Mouse (Mus musculus) heart, embryonic 10.5 days (tissue): ENCODE data around the gene Gm20388. TPM values are rescaled to one million over a fixed set of nuclear protein-coding genes. Genes with fewer than 3 reads are reported as not detected.
"Not testable (repeated sequence)": the region's sequence is repeated elsewhere in the genome, so short reads cannot be mapped to it uniquely, and the experiment has no call there.

Experiments
- DNase-seq: peaks from one replicate; pipeline ENCODE4 v3.0.0-alpha.2; 2017; ENCODE audit warnings: low spot score
- H3K27ac ChIP-seq: fragments of 300-500 bp; sonication (generic); 2 replicates; pipeline ENCODE4 v1.5.1; 2016; ENCODE audit warnings: mild to moderate bottlenecking
- H3K27me3 ChIP-seq: fragments of 300-500 bp; sonication (generic); 2 replicates; pipeline ENCODE4 v1.6.1; 2016; ENCODE audit warnings: mild to moderate bottlenecking; ENCODE audit not compliant: poor library complexity, insufficient read depth, severe bottlenecking
- H3K36me3 ChIP-seq: fragments of 300-500 bp; sonication (generic); 2 replicates; pipeline ENCODE4 v1.6.1; 2016; ENCODE audit warnings: mild to moderate bottlenecking, moderate library complexity
- H3K4me1 ChIP-seq: fragments of 300-500 bp; sonication (generic); 2 replicates; pipeline ENCODE4 v1.6.1; 2016; ENCODE audit warnings: mild to moderate bottlenecking
- H3K4me3 ChIP-seq: fragments of 300-500 bp; sonication (generic); 2 replicates; pipeline ENCODE4 v1.5.1; 2016; ENCODE audit warnings: mild to moderate bottlenecking, moderate library complexity
- H3K9me3 ChIP-seq: fragments of 300-500 bp; sonication (generic); 2 replicates; pipeline ENCODE4 v1.6.1; 2016; ENCODE audit warnings: mild to moderate bottlenecking, moderate library complexity
- WGBS: fragments of 180-500 bp; shearing (Covaris S2); methylation state at CpG from one replicate; pipeline ENCODE4 v1.1.7; 2016; 5-methylcytosine and 5-hydroxymethylcytosine counted together
- polyA plus RNA-seq: library from polyadenylated mRNA; unstranded; fragments of >200 nt; fragmentation: Nextera tagmentation; extraction: Ambion mirVana; gene quantifications from 2 replicates; pipeline ENCODE4 v1.2.1, GENCODE M21; 2016

Gm20388 gene
- polyA plus RNA-seq, 1 experiment from 2014 or later: 4.5 TPM

DNA sequence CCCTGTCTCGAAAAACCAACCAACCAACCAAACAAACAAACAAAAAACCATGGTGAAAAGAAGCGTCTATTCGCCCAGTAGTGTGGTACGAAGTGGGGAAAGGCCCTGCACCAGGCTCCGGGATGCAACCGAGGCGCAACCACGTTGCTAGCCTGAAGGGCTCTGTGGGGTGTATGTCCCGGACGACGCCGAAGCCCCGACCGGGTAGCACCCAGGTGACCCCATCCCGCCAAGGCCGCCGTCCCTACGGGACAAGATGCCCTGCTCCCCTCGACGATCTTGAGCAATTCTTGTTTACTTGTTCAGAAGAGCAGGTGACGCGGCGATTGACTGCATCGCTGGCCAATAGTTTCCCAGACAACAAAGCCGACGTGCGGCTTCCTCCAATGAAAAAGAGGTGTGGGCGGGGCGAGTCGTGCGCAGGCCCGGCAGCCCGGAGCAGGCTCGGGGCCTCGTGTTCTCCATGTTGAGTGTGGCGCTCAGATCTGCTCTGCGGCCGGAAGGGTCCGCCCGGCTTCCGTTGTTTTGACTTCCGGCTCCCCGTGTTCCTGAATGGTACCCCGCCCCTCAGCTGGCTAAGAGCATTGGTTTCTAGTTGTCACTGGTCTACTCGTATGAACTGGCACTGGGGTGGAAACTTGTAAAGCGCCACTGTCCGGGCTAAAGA lies 1674.7 kb downstream of the Gm20388 start:
- no peaks in the 10 kb centered on the region for H3K9me3 ChIP-seq
- H3K27me3 ChIP-seq: no peaks in the 10 kb centered on the region
- peak; percentile 99 for DNase-seq
- H3K27ac ChIP-seq: peak overlapping the region; percentile 89
- peak overlapping the region; percentile 74 for H3K4me3 ChIP-seq
- WGBS: 1% methylated on average over 47 of the region's 47 CpGs
- peaks cover 18% of the 10 kb centered on the region for H3K4me1 ChIP-seq
- no peaks in the 10 kb centered on the region for H3K36me3 ChIP-seq

DNA sequence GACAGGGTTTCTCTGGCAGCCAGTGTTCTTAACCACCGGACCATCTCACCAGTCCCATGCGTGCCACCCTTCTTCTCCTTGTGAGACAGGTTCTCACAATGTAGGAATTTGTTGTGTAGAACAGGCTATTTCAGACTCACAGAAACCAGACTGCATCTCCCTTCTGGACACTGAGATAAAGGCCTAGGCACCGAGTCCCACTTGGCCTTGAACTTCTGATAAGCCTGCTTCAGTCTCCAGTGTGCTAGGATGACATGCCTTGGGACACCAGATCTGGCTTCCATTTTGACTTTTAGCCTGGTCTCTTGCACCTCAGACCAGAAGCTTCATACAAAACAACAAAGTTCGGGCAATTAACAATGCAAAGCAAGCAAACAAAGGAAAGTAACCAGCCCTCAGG lies 1678.1 kb downstream of the Gm20388 start:
- peak overlapping the region; percentile 92; the same call in 1 of the 2 replicates for H3K27ac ChIP-seq
- peaks cover 5% of the 10 kb centered on the region for H3K36me3 ChIP-seq
- 74% methylated on average over 4 of the region's 4 CpGs for WGBS
- no peaks in the 10 kb centered on the region for H3K27me3 ChIP-seq
- H3K9me3 ChIP-seq: no peaks in the 10 kb centered on the region
- DNase-seq: peak; percentile 90
- H3K4me1 ChIP-seq: peaks cover 30% of the 10 kb centered on the region
- no peak overlapping the region for H3K4me3 ChIP-seq

DNA sequence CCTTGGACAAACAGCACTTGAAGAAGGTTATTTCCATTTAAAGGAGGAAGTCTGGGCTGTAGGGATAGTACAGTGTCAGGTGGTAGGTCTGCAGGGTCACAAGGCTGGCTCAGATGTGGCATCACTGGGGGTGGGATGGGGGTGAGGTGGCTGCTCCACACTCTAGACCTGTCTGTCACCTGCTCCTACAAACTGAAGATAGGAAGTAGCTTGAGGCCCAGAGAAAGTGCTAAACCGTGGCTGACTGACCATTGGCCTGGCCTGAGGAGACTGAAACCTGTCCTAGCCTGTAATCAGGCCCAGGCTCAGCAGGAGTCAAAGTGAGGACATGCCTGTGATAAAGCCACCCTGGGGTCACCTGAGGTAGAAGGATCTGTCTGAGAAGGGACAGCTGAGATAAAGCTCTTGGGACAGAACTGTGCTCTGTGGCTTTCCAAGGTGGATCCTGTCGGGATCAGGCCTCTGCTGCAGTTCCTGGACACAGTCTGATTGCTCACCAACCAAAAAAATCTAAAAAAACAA lies 1678.6 kb downstream of the Gm20388 start:
- Histone ChIP-seq H3K36me3 (peaks cover 10% of the 10 kb centered on the region), H3K4me3 (peak overlapping the region; percentile 99; the same call in 1 of the 2 replicates), H3K4me1 (peaks cover 30% of the 10 kb centered on the region), H3K9me3 (no peaks in the 10 kb centered on the region), H3K27ac (peak overlapping the region; percentile 92), H3K27me3 (no peaks in the 10 kb centered on the region)
- 28% methylated on average over 2 of the region's 2 CpGs for WGBS
- peak; percentile 89 for DNase-seq

DNA sequence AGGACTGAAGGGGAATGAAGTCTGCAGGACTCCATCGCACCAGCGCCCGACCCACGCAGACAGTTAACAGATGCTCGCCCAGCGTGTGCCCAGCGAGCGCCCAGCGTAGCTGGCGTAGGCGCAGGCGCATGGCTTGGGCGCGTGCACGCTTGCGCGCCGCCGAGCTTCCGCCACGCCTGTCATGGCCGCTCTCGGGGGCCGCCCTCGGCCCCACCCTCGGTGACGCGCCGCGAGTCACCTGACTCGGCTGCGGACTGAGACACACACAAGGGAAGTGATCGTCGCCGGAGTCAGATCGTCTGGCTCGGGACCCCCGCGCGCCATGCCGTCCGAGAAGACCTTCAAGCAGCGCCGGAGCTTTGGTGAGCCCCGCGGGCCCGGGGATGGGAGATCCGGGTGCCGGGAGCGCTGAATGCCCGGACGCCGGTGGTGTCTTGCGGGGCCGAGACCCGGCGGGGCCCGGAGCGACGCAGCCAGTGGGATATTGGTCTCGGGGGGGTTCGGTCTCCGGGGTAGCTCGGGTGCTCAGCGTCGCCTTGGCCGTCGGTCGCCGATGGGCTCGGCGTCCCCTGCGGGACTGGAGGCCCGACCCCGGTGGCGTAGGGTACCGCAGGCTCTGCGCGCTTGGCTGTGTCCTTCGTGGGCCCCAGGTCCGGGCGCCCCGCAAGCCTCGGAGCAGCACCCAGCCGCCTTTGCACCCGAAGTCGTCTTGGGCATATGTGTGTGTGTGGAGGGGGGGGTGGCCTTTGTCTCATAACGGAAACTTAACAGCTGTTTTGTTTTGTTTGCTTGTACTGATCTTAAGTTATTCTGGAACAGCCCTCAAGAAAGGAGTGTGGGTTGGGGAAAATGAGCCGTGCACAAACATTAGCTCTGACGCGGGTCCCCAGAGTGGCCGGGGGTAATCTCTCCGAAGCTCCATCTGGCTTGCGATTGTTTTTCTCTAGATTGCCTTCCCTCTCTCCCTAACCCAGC lies 1679.8 kb downstream of the Gm20388 start, which contains the start of gene Map1lc3b:
Gene Map1lc3b (plus strand): TSS at position 159 of the 975 bp plus-strand sequence.
- Histone ChIP-seq H3K36me3 (peaks cover 21% of the 10 kb centered on the region), H3K27me3 (no peaks in the 10 kb centered on the region), H3K4me3 (peak within 1 kb of the TSS; percentile 99), H3K4me1 (peaks cover 26% of the 10 kb centered on the region), H3K9me3 (no peaks in the 10 kb centered on the region), H3K27ac (peak within 1 kb of the TSS; percentile 92)
- DNase-seq: peak; percentile 95
- under 1% methylated on average over 94 of the region's 94 CpGs for WGBS

DNA sequence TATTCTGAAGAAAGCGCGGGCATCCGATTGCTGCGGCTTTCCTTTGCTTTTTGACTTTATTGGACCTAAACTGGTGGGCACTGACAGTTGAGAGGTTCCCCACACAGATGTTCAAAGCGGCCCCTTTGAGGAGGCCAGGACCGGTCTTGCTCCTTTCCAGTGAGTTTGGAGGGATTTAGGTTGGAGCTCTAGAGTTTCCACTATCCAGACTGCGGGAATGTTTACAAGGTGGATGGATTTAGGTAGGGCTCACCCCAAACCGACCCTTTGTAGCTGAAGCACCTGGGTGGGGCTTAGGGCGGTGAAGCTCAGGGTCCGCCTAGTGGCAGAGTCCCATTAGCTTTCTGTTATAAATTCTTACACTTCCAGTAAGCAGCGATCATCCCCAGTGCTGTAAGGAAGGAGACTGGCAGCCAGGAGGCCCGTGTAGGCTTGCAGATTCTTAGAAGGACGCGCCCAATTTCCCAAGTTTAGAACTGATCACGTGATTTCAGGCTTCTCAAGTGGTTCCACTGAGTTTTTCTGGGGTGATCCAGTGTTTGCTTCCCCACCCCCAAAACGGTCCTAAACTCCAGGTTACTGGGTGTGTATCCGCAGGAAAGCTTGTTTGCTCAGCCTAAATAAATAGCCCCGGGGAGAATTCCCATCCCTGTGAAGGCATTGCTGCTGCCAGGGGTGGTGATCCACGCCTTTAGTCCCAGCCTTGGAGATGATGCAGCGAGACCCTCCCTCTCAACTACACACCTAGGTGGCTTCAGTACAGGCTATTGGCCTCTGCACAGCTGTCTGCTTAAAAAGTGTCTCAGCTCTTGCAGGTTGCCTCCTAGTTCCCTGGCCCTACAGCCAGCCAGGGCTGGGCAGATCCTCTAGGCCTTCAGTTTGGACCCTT lies 1680.8 kb downstream of the Gm20388 start:
- no peaks in the 10 kb centered on the region for H3K9me3 ChIP-seq
- H3K27me3 ChIP-seq: no peaks in the 10 kb centered on the region
- peak overlapping the region; percentile 99 for H3K4me3 ChIP-seq
- 14% methylated on average over 20 of the region's 20 CpGs for WGBS
- peak overlapping the region; percentile 92; the same call in 1 of the 2 replicates for H3K27ac ChIP-seq
- no peak for DNase-seq
- H3K4me1 ChIP-seq: peaks cover 23% of the 10 kb centered on the region
- H3K36me3 ChIP-seq: peaks cover 30% of the 10 kb centered on the region

DNA sequence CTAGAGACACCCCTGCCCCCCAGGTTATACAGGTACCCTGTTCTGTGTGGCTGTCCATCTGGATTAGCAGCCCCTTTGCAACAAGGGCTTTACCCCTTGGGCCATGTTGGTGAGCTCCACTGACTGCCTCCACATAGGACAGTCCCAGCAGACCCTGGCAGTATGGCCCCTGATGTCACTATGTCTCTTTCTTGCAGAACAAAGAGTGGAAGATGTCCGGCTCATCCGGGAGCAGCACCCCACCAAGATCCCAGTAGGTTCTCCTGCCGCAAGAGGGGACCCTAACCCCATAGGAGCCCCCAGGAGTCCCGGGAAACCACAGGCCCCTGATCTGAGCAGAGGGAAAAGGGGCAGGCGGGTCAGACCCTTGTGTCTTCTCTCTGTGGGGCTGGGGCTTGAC lies 1682.7 kb downstream of the Gm20388 start:
- Histone ChIP-seq H3K36me3 (peaks cover 45% of the 10 kb centered on the region), H3K9me3 (no peaks in the 10 kb centered on the region), H3K4me1 (peaks cover 23% of the 10 kb centered on the region), H3K27me3 (no peaks in the 10 kb centered on the region), H3K27ac (no peak overlapping the region), H3K4me3 (no peak overlapping the region)
- WGBS: 92% methylated on average over 5 of the region's 5 CpGs
- DNase-seq: no peak

DNA sequence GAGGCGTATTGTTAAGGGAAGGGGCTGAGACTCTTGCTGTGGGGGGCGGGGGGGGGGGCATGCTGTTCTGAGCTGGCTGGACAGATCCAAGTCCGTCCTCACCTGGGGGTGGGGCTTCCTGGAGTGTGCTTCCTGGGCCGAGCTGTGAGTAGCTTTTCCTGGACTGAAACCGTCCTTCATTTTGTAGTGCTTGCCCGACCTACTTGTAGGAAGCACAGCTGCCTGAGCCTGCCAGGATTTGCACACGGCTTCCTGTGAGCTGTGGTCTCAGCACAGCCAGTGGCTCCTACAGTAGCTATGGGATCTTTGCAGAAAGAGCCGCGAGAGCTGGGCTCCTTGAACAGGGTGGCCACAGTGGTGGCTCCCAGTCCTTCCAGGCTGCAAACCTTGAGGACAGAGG lies 1683.3 kb downstream of the Gm20388 start:
- Histone ChIP-seq H3K9me3 (no peaks in the 10 kb centered on the region), H3K4me1 (peaks cover 23% of the 10 kb centered on the region), H3K27me3 (no peaks in the 10 kb centered on the region), H3K36me3 (peaks cover 47% of the 10 kb centered on the region), H3K4me3 (no peak overlapping the region), H3K27ac (no peak overlapping the region)
- DNase-seq: no peak
- WGBS: 78% methylated on average over 9 of the region's 9 CpGs

DNA sequence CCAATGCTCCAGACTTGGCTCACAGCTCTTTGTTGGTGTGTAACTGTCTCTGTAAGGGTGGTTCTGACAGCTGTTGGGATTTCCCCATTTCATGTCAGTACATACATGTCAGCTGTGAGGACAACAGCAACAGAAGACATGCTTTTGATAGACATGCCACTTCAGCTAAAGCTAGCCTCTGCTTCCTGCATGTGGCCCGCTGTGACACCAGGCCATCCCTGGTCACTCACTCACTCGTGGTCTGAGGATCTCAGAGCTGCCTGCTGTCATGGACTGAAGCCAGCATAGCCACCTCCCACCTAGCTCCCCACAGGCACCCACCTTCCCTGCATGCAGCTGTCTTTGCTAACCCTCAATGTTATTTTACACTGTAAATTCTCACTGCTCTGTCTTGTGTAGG lies 1686.9 kb downstream of the Gm20388 start:
- 78% methylated on average over 2 of the region's 2 CpGs for WGBS
- not testable (repeated sequence) for H3K4me1 ChIP-seq, H3K27ac ChIP-seq, DNase-seq, H3K9me3 ChIP-seq, H3K27me3 ChIP-seq, H3K4me3 ChIP-seq
- H3K36me3 ChIP-seq: peaks cover 81% of the 10 kb centered on the region

DNA sequence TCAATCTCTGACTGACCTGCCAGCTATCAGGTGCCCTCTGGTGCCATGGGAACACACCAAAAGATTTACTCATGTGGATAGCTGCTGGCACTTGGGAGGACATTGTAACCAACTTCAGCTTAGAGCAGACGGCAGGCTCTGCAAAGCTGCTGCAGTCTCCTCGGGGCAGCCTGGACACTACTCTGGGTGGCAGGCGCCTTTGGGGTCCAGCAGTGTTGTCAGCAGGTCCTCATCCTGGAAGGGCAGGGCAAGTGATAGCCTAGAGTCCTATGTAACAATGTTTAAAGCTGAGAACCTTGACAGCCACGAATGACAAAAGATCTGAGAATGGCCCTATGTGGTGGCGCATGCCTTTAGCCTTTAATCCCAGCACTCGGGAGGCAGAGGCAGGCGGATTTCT lies 1687.5 kb downstream of the Gm20388 start:
- DNase-seq: no peak
- Histone ChIP-seq H3K9me3 (no peaks in the 10 kb centered on the region), H3K36me3 (peaks cover 86% of the 10 kb centered on the region), H3K27ac (no peak overlapping the region), H3K4me1 (no peaks in the 10 kb centered on the region), H3K27me3 (no peaks in the 10 kb centered on the region), H3K4me3 (no peak overlapping the region)
- 87% methylated on average over 7 of the region's 7 CpGs for WGBS

DNA sequence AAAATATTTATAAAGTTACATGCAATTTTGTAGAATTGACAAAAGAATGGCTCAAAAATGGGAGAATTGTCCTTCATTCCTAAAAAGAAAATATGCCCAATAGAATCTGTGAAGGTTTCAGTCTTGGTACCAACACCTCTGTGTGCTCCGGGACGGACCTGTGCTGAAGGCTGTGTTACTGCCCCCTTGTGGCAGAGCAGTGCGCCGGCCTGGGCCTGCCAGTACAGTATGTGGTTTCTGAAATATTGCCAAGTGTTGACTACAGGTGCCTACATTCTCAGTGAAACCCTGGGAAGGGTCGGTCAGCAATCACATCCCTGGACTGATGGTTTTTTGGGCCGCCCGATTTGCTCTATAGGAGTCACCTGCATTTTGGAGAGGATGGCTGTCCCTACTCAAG lies 1688.3 kb downstream of the Gm20388 start:
- H3K27ac ChIP-seq: no peak overlapping the region
- no peaks in the 10 kb centered on the region for H3K9me3 ChIP-seq
- no peaks in the 10 kb centered on the region for H3K4me1 ChIP-seq
- 32% methylated on average over 7 of the region's 7 CpGs for WGBS
- DNase-seq: peak; percentile 90
- no peak overlapping the region for H3K4me3 ChIP-seq
- no peaks in the 10 kb centered on the region for H3K27me3 ChIP-seq
- H3K36me3 ChIP-seq: peaks cover 84% of the 10 kb centered on the region

DNA sequence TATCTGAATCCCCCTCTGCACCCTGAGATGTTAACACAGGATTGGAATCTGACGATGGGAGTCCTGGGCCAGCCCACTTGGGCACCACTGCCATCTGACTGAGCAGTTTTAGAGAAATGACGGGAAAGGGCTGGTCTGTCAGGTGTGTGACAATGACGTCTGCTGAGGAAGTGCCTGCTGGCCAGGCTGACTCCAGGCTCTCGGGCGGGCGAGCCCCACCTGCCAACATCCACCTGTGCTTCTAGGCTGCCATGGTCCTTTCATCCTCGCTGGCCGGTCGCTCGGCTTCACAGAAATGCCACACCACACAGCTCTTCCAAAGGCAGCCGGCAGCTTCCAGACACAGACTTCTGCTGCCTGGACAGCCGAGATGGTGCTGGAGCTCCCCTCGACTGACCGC lies 1689.2 kb downstream of the Gm20388 start:
- WGBS: 87% methylated on average over 14 of the region's 14 CpGs
- DNase-seq: no peak

DNA sequence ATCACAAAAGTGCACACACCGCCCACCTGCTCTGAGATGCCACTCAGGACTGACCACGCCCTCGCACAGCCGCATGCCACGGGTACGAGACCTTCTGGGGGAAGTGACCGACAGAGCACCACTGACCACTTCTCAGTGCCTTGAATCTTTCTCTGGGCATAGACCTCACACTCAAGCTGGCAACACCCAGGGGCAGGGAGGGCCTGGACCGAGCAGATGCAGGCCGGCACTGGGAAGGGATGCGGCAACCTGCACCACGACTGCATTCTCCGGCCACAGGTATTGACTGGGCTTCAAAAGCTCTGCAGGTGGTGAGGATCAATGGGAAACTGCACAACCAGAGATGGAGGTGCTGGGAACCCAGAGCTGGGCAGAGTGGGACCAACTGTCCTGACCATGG lies 1691.8 kb downstream of the Gm20388 start:
- Histone ChIP-seq H3K4me3 (no peak overlapping the region), H3K4me1 (no peaks in the 10 kb centered on the region), H3K9me3 (no peaks in the 10 kb centered on the region), H3K27me3 (no peaks in the 10 kb centered on the region), H3K36me3 (peaks cover 89% of the 10 kb centered on the region), H3K27ac (no peak overlapping the region)
- no peak for DNase-seq
- 94% methylated on average over 12 of the region's 12 CpGs for WGBS

More for the DNA sequence above, 1689.2 kb downstream of the Gm20388 start:
- H3K4me1 ChIP-seq: no peaks in the 10 kb centered on the region
- no peak overlapping the region for H3K4me3 ChIP-seq
- H3K36me3 ChIP-seq: peaks cover 84% of the 10 kb centered on the region
- no peak overlapping the region for H3K27ac ChIP-seq
- no peaks in the 10 kb centered on the region for H3K9me3 ChIP-seq
- H3K27me3 ChIP-seq: no peaks in the 10 kb centered on the region
